Mouse (Mus musculus): ENCODE measurements at regions not wholly inside any gene's neighbourhood (a gene's known extent, or its start where the extent isn't known, plus 50 kb on each side); places are given as distances from the start of the nearest gene placed in this dataset.

GRCm38 (mm10) chr1:61050346-61050745 lies 72.6 kb downstream of the Icos start:
- DNase-seq (ENCODE audit: low spot score) = no peak

GRCm38 (mm10) chr1:61053676-61054075 lies 75.9 kb downstream of the Icos start:
- DNase-seq (ENCODE audit: low spot score) = no peak

GRCm38 (mm10) chr1:61054391-61054790 lies 76.7 kb downstream of the Icos start:
- no peak for DNase-seq (ENCODE audit: low spot score)

GRCm38 (mm10) chr1:61055176-61055575 lies 77.4 kb downstream of the Icos start:
- peak; percentile 7 for DNase-seq (ENCODE audit: low spot score)

- no peak for DNase-seq (ENCODE audit: low spot score)
These were observed 82.3 kb downstream of the Icos start for GRCm38 (mm10) chr1:61059910-61060536.

- DNase-seq (ENCODE audit: low spot score) = no peak
These were observed 84.2 kb downstream of the Icos start for GRCm38 (mm10) chr1:61061892-61062460.

- no peak for DNase-seq (ENCODE audit: low spot score)
These were observed 90.4 kb downstream of the Icos start for GRCm38 (mm10) chr1:61068112-61068511.

GRCm38 (mm10) chr1:61074127-61074526 lies 96.4 kb downstream of the Icos start:
- DNase-seq (ENCODE audit: low spot score) = no peak

- no peak for DNase-seq (ENCODE audit: low spot score)
These were observed 97.6 kb downstream of the Icos start for GRCm38 (mm10) chr1:61075335-61075734.

- DNase-seq (ENCODE audit: low spot score) = no peak
These were observed 107.0 kb downstream of the Icos start for GRCm38 (mm10) chr1:61084732-61085131.

- no peak for DNase-seq (ENCODE audit: low spot score)
These were observed 109.1 kb downstream of the Icos start for GRCm38 (mm10) chr1:61086811-61087210.

- no peak for DNase-seq (ENCODE audit: low spot score)
These were observed 113.1 kb downstream of the Icos start for GRCm38 (mm10) chr1:61090801-61091200.

GRCm38 (mm10) chr1:61095481-61096165 lies 117.9 kb downstream of the Icos start:
- no peak for DNase-seq (ENCODE audit: low spot score)

GRCm38 (mm10) chr1:61099341-61099740 lies 121.6 kb downstream of the Icos start:
- no peak for DNase-seq (ENCODE audit: low spot score)

- no peak for DNase-seq (ENCODE audit: low spot score)
These were observed 124.0 kb downstream of the Icos start for GRCm38 (mm10) chr1:61101679-61102078.

GRCm38 (mm10) chr1:61102346-61102745 lies 124.6 kb downstream of the Icos start:
- DNase-seq (ENCODE audit: low spot score) = no peak

- DNase-seq (ENCODE audit: low spot score) = no peak
These were observed 125.9 kb downstream of the Icos start for GRCm38 (mm10) chr1:61103581-61103980.

GRCm38 (mm10) chr1:61111731-61112309 lies 134.1 kb downstream of the Icos start:
- DNase-seq (ENCODE audit: low spot score) = no peak

- no peak for DNase-seq (ENCODE audit: low spot score)
These were observed 139.8 kb downstream of the Icos start for GRCm38 (mm10) chr1:61117535-61117934.

GRCm38 (mm10) chr1:61118071-61118470 lies 140.3 kb downstream of the Icos start:
- no peak for DNase-seq (ENCODE audit: low spot score)

GRCm38 (mm10) chr1:61121480-61121879 lies 143.8 kb downstream of the Icos start:
- DNase-seq (ENCODE audit: low spot score) = no peak

- no peak for DNase-seq (ENCODE audit: low spot score)
These were observed 147.4 kb downstream of the Icos start for GRCm38 (mm10) chr1:61125127-61125526.

Measured in testis, postnatal 14 days (tissue).